8 mouse cellular contexts compared by ENCODE assay signal in genomic region chr13:28950623-28951491, GRCm38 (mm10). TPM values are rescaled to one million over a fixed set of nuclear protein-coding genes. Genes with fewer than 3 reads are reported as not detected.
DNase-seq lines count a peak whose midpoint lies in the region; ATAC-seq lines count a peak whose summit lies in the region.

No protein-coding gene starts in this region.

- H3K4me2 ChIP-seq in hindbrain, embryonic 13.5 days = peak overlapping the region; percentile 54

- peak overlapping the region; percentile 100 for H3K9ac ChIP-seq in hindbrain, embryonic 13.5 days

- H3K4me1 ChIP-seq in hindbrain, embryonic 13.5 days (replicated peaks) = peaks cover 35% of the 10 kb centered on the region

- ATAC-seq in hindbrain, embryonic 13.5 days (ENCODE audit: low FRiP score) = no peak

- peak; percentile 81 for DNase-seq in Muller cell, postnatal 12 days (ENCODE audit: inconsistent ontology term)
- DNase-seq in cerebellum, adult 11-12 months = peak; percentile 39
- DNase-seq in forelimb bud, embryonic 11.5 days (ENCODE audit: low read depth, low spot score) = peak; percentile 68
- DNase-seq in layer of hippocampus, postnatal 36 days = peak; percentile 51 to 59
- peak; percentile 39 for DNase-seq in lung, postnatal 25 days (ENCODE audit: low spot score)
- peak; percentile 27 to 29 for DNase-seq in right cerebral cortex, postnatal 36 days (ENCODE audit: low spot score in 2 of 2)
- no peak for DNase-seq in spleen, postnatal 14 days (ENCODE audit: low spot score in 2 of 2)

- WGBS in hindbrain, embryonic 13.5 days = under 1% methylated on average over 32 of the region's 32 CpGs

- H3K4me3 ChIP-seq in hindbrain, embryonic 13.5 days = peak overlapping the region; percentile 100

- H3K36me3 ChIP-seq in hindbrain, embryonic 13.5 days = no peaks in the 10 kb centered on the region

- peak overlapping the region; percentile 100 for H3K27ac ChIP-seq in hindbrain, embryonic 13.5 days

- no peaks in the 10 kb centered on the region for H3K9me3 ChIP-seq in hindbrain, embryonic 13.5 days

- H3K27me3 ChIP-seq in hindbrain, embryonic 13.5 days = no peaks in the 10 kb centered on the region

RNA-seq across cellular contexts. Expression of gene Sox4, which starts 2.7 kb away (rescaled TPM):
- 173 and 192 TPM in 2 replicates for polyA plus RNA-seq in hindbrain, embryonic 13.5 days (2015; fragmentation: Nextera tagmentation; extraction: Ambion mirVana)
- 10 to 100 TPM; 23.7 to 25.0 TPM for total RNA-seq in layer of hippocampus, postnatal 36 days (2021)

Comparison
In these comparisons a context has a peak if more than half of its experiments do, and no peak if none do; other contexts are left out.
1. DNase-seq: peak in Muller cell, postnatal 12 days (single experiment), cerebellum, adult 11-12 months (single experiment), forelimb bud, embryonic 11.5 days (single experiment), layer of hippocampus, postnatal 36 days (2 of 2), lung, postnatal 25 days (single experiment) and right cerebral cortex, postnatal 36 days (2 of 2); none in spleen, postnatal 14 days (0 of 2).